Mouse (Mus musculus) bone marrow, adult 2 months (tissue): ENCODE measurements at regions not wholly inside any gene's neighbourhood (a gene's known extent, or its start where the extent isn't known, plus 50 kb on each side); places are given as distances from the start of the nearest gene placed in this dataset.

Experiments used
- H3K27ac ChIP-seq: fragments of 200-500 bp; 2 replicates; pipeline ENCODE4 v1.5.1; 2012; ENCODE audit warnings: low read depth, mild to moderate bottlenecking, control low read depth, inconsistent platforms, low read length; ENCODE audit not compliant: control insufficient read depth, poor library complexity, insufficient read depth
- H3K4me1 ChIP-seq: fragments of 200-500 bp; 2 replicates; pipeline ENCODE4 v1.6.1; 2011; ENCODE audit warnings: low read length; ENCODE audit not compliant: control insufficient read depth, insufficient read depth
- H3K4me3 ChIP-seq: fragments of 200-500 bp; replicated peaks from 2 replicates; pipeline ENCODE3; 2011; ENCODE audit warnings: mild to moderate bottlenecking, low read depth, low read length, control low read depth; ENCODE audit not compliant: control insufficient read depth
- CTCF ChIP-seq: fragments of 200-500 bp; IDR thresholded peaks from 2 replicates; pipeline ENCODE4 v1.5.1; 2011; ENCODE audit warnings: low read length, control low read depth; ENCODE audit not compliant: control insufficient read depth, insufficient read depth
- POLR2A ChIP-seq: fragments of 200-500 bp; IDR thresholded peaks from 2 replicates; pipeline ENCODE4 v1.6.1; 2011; ENCODE audit warnings: low read depth, mild to moderate bottlenecking, control low read depth, low read length, borderline replicate concordance; ENCODE audit not compliant: control insufficient read depth
- WGBS: fragments of 180-500 bp; shearing (Covaris S2); methylation state at CpG from one replicate; pipeline ENCODE4 v1.1.7; 2018; 5-methylcytosine and 5-hydroxymethylcytosine counted together

DNA sequence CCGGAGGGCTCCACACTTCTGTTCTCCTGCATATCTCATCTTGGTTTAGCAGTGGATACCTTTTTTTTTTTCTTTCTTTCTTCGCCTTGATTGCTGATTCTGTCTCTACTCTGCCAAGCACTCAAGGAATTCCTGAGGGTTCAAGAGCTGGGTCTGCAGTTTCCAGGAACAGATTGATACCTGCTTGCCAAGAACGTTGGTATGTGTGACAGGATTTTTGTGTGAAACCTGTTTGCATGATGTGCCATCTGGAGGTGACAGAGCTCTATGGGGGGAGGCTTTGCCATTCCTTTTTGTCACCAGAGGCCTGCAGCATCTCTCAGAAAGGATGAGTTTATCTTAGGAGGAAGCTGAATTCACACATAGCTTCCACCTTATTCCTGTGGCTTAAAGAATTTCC, 255.6 kb upstream of the Tas2r119 start:
- TF ChIP-seq POLR2A (no peak), CTCF (no peak)
- Histone ChIP-seq H3K4me3 (no peak overlapping the region), H3K4me1 (no peaks in the 10 kb centered on the region), H3K27ac (no peak overlapping the region)
- 70% methylated on average over 3 of the region's 3 CpGs for WGBS

DNA sequence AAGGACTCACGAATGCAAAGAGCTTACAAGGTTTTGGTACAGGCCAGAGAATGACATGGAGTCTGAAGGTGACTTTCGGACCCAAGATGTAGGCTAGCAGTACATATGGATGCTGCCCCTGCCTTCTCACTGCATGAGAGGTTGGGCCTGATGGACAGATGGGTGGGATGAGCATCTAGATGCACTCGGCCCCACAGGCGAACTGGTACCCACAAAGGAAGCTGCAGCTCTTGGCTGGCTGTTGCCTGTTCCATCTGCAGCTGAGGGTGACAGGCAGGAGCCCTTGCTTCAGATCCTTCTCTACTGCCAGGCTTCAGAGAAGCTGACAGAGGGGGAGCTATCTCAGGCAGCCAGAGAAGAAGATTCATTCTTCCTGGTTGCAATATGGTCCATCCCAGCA, 216.8 kb upstream of the Tas2r119 start:
- no peak for TF ChIP-seq CTCF
- no peak for TF ChIP-seq POLR2A
- no peaks in the 10 kb centered on the region for H3K4me1 ChIP-seq
- no peak overlapping the region for H3K4me3 ChIP-seq
- H3K27ac ChIP-seq, result no peak overlapping the region
- WGBS, result 62% methylated on average over 4 of the region's 4 CpGs

DNA sequence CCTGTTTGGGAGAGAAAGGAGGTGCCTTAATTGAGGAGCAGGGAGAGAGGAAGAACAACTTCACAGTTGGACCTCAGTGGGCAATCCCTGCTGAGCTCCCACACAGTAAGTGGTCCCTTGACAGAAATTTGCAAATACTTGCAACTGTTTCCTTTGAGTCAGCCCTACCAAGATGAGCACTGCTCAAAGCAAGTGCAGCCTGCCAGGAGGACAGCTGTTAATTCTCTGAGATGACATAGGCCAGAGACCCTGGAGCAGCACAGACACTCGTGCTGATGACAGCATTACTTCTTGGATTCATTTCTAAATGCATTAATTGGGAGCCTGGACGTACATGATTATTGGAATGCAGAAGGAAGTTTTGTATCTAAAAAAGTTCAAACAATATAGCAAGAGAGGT, 215.1 kb upstream of the Tas2r119 start:
- no peak overlapping the region for H3K27ac ChIP-seq
- H3K4me1 ChIP-seq, result peaks cover 2% of the 10 kb centered on the region; the same call in 1 of the 2 replicates
- TF ChIP-seq CTCF, result no peak
- no peak for TF ChIP-seq POLR2A
- 51% methylated on average over 2 of the region's 2 CpGs for WGBS
- no peak overlapping the region for H3K4me3 ChIP-seq

GRCm38 (mm10) chr15:31964911-31965310, 212.2 kb upstream of the Tas2r119 start:
- TF ChIP-seq POLR2A, result no peak
- no peak for TF ChIP-seq CTCF
- Histone ChIP-seq H3K27ac (no peak overlapping the region), H3K4me3 (no peak overlapping the region), H3K4me1 (peaks cover 2% of the 10 kb centered on the region; the same call in 1 of the 2 replicates)
- WGBS, result 77% methylated on average over 6 of the region's 6 CpGs

DNA sequence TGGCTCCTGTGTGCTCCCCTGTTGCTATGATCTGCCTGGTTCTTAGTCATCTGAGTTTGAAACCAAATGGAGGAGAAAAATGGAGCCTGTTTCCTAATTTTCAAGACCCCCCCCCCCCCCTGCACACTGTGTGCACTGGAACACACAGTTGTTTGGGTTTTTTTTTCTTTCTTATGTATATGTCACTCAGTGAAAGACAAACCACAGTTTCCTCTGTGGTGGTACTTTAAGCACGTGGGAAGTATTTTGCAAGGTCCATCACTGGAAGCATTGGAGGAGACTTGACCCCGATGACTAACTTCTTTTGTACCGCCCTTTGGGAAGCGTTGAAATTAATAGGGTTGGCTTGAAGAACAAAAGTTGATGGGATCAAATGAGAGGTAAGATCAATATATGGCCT, 211.5 kb upstream of the Tas2r119 start:
- Histone ChIP-seq H3K4me1 (peaks cover 2% of the 10 kb centered on the region; the same call in 1 of the 2 replicates), H3K4me3 (no peak overlapping the region), H3K27ac (no peak overlapping the region)
- 54% methylated on average over 4 of the region's 4 CpGs for WGBS
- TF ChIP-seq POLR2A (no peak), CTCF (no peak)

DNA sequence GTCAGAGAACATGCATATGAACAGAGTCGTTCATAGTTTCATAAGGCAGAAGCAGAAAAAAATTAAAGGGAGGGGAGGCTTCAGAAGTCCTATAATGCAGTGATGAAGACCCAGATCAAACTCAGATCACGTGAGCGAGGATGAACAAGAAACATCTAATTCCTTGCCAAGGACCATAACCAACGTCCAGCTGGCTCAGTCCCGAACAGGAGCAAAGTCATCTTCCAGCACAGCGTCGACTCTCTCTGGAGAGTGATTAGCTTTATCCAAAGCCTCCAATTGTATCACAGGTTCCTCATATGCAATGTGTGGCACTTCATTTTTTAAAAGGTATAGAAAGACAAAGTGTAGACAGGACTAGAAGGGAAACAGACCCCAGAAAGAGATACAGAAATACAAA, 204.2 kb upstream of the Tas2r119 start:
- TF ChIP-seq CTCF (no peak), POLR2A (no peak)
- Histone ChIP-seq H3K27ac (no peak overlapping the region), H3K4me3 (no peak overlapping the region), H3K4me1 (no peaks in the 10 kb centered on the region)
- WGBS, result 76% methylated on average over 7 of the region's 7 CpGs

- Histone ChIP-seq H3K4me3 (no peak overlapping the region), H3K4me1 (no peaks in the 10 kb centered on the region), H3K27ac (no peak overlapping the region)
- TF ChIP-seq CTCF (no peak), POLR2A (no peak)
- 77% methylated on average over 11 of the region's 11 CpGs for WGBS
Measured at GRCm38 (mm10) chr15:31973889-31974288, 203.2 kb upstream of the Tas2r119 start.

DNA sequence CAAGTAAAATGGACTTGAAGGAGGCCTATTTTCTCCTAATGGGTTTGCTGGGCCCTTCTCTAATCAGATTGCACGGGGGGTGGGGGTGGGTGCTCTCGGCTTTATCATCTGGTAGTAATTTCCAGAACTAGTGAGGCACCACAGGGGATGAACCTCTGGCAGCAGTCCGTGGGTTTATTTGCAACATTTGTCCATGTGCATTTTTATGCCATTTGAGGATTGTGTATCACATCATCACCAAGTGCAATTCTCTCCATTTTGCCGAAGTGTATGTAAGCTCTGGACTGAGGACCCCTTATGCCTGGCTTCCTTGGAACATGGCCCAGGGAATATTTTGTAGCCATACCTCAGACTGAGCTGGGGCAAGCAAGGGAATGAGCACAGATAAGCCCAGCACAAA, 200.6 kb upstream of the Tas2r119 start:
- no peak for TF ChIP-seq POLR2A
- TF ChIP-seq CTCF, result no peak
- Histone ChIP-seq H3K27ac (no peak overlapping the region), H3K4me3 (no peak overlapping the region), H3K4me1 (no peaks in the 10 kb centered on the region)
- WGBS, result 76% methylated on average over 4 of the region's 4 CpGs

- Histone ChIP-seq H3K27ac (no peak overlapping the region), H3K4me1 (no peaks in the 10 kb centered on the region), H3K4me3 (no peak overlapping the region)
- no peak for TF ChIP-seq POLR2A
- 74% methylated on average over 3 of the region's 3 CpGs for WGBS
Measured at GRCm38 (mm10) chr15:31977563-31977962, 199.5 kb upstream of the Tas2r119 start.
